Mouse (Mus musculus) forebrain, embryonic 11.5 days (tissue): ENCODE results near the gene Ndufs1. TPM values are rescaled to one million over a fixed set of nuclear protein-coding genes. Genes with fewer than 3 reads are reported as not detected.
A peak's percentile ranks its signal among the peaks of the same experiment; 100 is the strongest.

Experiments
- ATAC-seq: fragments of 200-750 bp; cut with Nextera tagmentation; replicated peaks from 2 replicates; pipeline ENCODE4 v1.8.0; 2017; ENCODE audit warnings: moderate TSS enrichment; ENCODE audit not compliant: low FRiP score
- DNase-seq: peaks from one replicate; pipeline ENCODE4 v3.0.0-alpha.2; 2017; ENCODE audit warnings: low spot score
- H3K27ac ChIP-seq: fragments of 300-500 bp; sonication (generic); 2 replicates; pipeline ENCODE4 v1.5.1; 2014; ENCODE audit warnings: low read depth, low read length
- H3K27me3 ChIP-seq: fragments of 300-500 bp; sonication (generic); 2 replicates; pipeline ENCODE4 v1.6.1; 2014; ENCODE audit warnings: mild to moderate bottlenecking, low read length, mixed read lengths; ENCODE audit not compliant: control insufficient read depth, insufficient read depth
- H3K36me3 ChIP-seq: fragments of 300-500 bp; sonication (generic); 2 replicates; pipeline ENCODE4 v1.6.1; 2014; ENCODE audit warnings: mild to moderate bottlenecking, low read length, moderate library complexity, mixed read lengths; ENCODE audit not compliant: control insufficient read depth, insufficient read depth
- H3K4me1 ChIP-seq: fragments of 300-500 bp; sonication (generic); replicated peaks from 2 replicates; pipeline ENCODE4 v1.6.1; 2014; ENCODE audit warnings: low read length, mixed read lengths; ENCODE audit not compliant: control insufficient read depth, insufficient read depth
- H3K4me2 ChIP-seq: fragments of 300-500 bp; sonication (generic); 2 replicates; pipeline ENCODE4 v1.6.1; 2014; ENCODE audit warnings: low read depth, mild to moderate bottlenecking, low read length, moderate library complexity, mixed read lengths; ENCODE audit not compliant: severe bottlenecking
- H3K4me3 ChIP-seq: fragments of 300-500 bp; sonication (generic); 2 replicates; pipeline ENCODE4 v1.5.1; 2014; ENCODE audit warnings: low read depth, low read length
- H3K9ac ChIP-seq: fragments of 300-500 bp; sonication (generic); 2 replicates; pipeline ENCODE4 v1.6.1; 2014; ENCODE audit warnings: low read length
- H3K9me3 ChIP-seq: fragments of 300-500 bp; sonication (generic); 2 replicates; pipeline ENCODE4 v1.6.1; 2016; ENCODE audit warnings: low read length, mixed read lengths; ENCODE audit not compliant: control insufficient read depth
- WGBS: fragments of 180-500 bp; shearing (Covaris S2); extraction: QIAGEN DNeasy Blood & Tissue Kit; methylation state at CpG from one replicate; pipeline ENCODE4 v1.1.7; 2014; 5-methylcytosine and 5-hydroxymethylcytosine counted together
- polyA plus RNA-seq: library from polyadenylated mRNA; unstranded; fragments of >200 nt; fragmentation: Nextera tagmentation; extraction: Ambion mirVana; gene quantifications from 2 replicates; pipeline ENCODE4 v1.2.1, GENCODE M21; 2014

The Ndufs1 gene
- polyA plus RNA-seq, 1 experiment from 2014 or later = 137 TPM

GRCm38 (mm10) chr1:63207607-63208006 is 31.0 kb upstream of the Ndufs1 start:
- H3K4me2 ChIP-seq = no peak overlapping the region
- H3K27me3 ChIP-seq = no peaks in the 10 kb centered on the region

DNA sequence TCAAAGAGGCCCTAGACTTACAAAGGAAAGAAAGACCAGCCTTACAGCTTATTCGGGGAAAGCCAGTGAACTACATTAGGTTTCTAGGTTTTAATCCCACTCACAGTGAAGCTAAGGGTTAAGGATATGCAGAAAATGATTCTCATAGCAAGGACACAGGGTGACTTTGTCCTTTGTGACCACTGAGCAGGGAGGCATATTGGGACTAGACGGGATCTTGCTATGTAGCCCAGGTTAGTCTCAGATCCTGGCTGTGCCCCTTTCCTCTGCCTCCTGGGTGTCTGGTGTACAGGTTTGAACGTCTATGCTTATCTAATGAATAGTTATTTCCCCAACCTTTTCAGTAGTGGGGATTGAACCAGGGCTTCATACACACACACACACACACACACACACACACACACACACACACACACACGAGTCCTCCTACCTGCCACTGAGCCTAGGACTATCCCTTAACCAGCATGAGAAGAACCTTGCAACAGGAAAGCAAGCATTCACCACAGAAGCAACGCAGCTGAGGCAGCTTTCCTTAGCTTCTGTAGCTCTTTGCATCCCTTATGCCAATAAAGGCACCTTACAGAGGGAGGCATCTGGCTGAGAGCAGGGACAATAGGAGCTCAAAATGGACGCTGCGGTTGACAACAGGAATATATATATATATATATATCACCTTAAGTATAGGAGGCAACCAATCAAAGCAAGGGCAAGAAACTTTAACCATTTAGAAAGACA is 28.2 kb upstream of the Ndufs1 start:
- Histone ChIP-seq H3K27ac (peak overlapping the region; percentile 78), H3K9ac (no peak overlapping the region), H3K27me3 (no peaks in the 10 kb centered on the region), H3K4me2 (0 out of 2 replicates have a peak overlapping the region, but pooled peaks have one; percentile 22), H3K4me1 (peaks cover 15% of the 10 kb centered on the region), H3K4me3 (no peak overlapping the region), H3K9me3 (no peaks in the 10 kb centered on the region), H3K36me3 (no peaks in the 10 kb centered on the region)
- DNase-seq = no peak
- 10% methylated on average over 7 of the region's 7 CpGs for WGBS
- ATAC-seq = peak; percentile 60

More at GRCm38 (mm10) chr1:63207607-63208006, 31.0 kb upstream of the Ndufs1 start:
- ATAC-seq = no peak
- no peak overlapping the region for H3K9ac ChIP-seq
- WGBS = 85% methylated on average over 3 of the region's 3 CpGs
- H3K4me3 ChIP-seq = no peak overlapping the region
- DNase-seq = no peak
- no peaks in the 10 kb centered on the region for H3K36me3 ChIP-seq
- H3K9me3 ChIP-seq = no peaks in the 10 kb centered on the region
- peaks cover 15% of the 10 kb centered on the region for H3K4me1 ChIP-seq
- no peak overlapping the region for H3K27ac ChIP-seq

DNA sequence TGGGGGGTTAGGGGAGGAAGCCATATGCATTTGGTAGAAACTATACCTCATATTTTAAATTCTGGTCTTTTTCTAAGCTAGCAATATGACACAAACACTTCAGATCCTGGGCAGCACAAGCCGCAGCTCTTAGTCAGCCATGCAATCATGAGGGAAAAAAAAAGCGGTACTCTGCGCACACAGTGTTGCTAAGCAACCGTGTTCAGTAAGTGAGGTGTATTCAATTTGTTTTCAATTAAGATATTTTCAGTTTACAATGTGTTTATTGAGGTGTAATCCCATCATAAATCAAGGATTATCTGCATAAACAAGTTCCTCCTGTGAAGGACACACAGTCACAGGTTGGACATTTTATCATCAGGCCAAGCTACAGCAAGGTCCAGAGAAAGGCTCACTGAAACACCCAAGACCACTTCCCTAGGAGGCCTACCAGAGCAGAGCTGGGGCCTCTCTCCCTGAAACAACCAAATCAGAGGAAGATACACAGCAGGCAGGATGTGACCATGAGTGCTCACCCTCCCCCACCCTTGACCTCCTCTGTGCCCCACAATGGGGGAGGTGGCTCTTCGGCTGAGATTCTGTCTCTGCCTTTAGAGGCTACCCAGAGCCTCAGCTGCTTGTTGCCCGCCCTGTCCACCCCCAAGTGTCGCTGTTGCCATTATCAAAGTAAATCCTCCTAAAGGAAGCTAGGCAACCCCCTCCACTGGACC is 27.5 kb upstream of the Ndufs1 start:
- no peak overlapping the region for H3K4me3 ChIP-seq
- 5% methylated on average over 7 of the region's 7 CpGs for WGBS

DNA sequence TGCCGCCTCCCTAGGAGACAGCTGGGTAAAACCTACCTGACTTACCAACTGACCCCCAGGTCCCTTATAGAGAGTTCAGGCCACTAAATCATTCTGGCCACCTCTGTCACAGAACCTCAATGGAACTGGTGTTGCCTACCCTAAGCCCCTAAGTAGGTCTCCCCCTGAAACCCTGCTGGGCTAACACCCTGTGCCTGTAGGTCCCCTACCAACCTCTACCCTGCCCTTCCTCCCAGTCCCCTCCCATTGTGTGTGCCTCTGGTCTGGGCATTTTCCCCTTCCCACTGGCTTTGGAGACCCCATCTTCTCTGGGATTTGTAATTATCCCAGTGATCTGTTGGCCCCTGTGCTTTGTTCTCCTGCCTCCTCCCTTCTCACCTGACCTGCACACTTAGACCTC is 26.8 kb upstream of the Ndufs1 start:
- ATAC-seq = peak; percentile 25; the same call in 1 of the 2 replicates
- peak overlapping the region; percentile 35; the same call in 1 of the 2 replicates for H3K9ac ChIP-seq
- WGBS = 71% methylated on average over 1 of the region's 1 CpGs

More for the DNA sequence above, 27.5 kb upstream of the Ndufs1 start:
- Histone ChIP-seq H3K27ac (peak overlapping the region; percentile 78), H3K4me1 (peaks cover 15% of the 10 kb centered on the region), H3K27me3 (no peaks in the 10 kb centered on the region), H3K9ac (peak overlapping the region; percentile 35; the same call in 1 of the 2 replicates), H3K36me3 (no peaks in the 10 kb centered on the region), H3K9me3 (no peaks in the 10 kb centered on the region), H3K4me2 (peak overlapping the region; percentile 22; the same call in 1 of the 2 replicates)
- DNase-seq (peak; percentile 80), ATAC-seq (peak; percentile 88)

DNA sequence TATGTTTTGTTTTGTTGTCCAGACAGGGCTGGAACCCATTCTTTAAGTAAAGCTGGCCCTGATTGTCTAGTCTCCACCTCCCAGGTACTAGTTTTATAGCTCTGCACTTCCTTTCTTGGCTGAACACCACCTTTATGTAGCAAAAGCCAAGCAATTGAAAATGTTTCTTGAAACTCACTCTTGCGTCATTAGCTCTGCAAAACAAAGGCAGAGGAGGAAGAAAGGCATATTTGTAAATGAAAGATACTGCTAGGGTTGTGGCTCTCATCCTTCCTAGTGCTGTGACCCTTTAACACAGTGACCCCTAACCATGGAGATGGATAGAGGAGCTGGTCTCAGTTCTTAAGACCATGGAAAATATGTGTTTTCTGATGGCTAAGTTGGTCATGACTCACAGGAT is 25.0 kb upstream of the Ndufs1 start:
- no peak for DNase-seq
- 88% methylated on average over 1 of the region's 1 CpGs for WGBS

More for the DNA sequence above, 26.8 kb upstream of the Ndufs1 start:
- DNase-seq = no peak
- peak overlapping the region; percentile 78 for H3K27ac ChIP-seq
- H3K9me3 ChIP-seq = no peaks in the 10 kb centered on the region
- H3K4me1 ChIP-seq = peaks cover 15% of the 10 kb centered on the region
- no peak overlapping the region for H3K4me3 ChIP-seq
- H3K36me3 ChIP-seq = no peaks in the 10 kb centered on the region
- no peak overlapping the region for H3K4me2 ChIP-seq
- no peaks in the 10 kb centered on the region for H3K27me3 ChIP-seq

GRCm38 (mm10) chr1:63200322-63200721 is 23.7 kb upstream of the Ndufs1 start:
- H3K4me2 ChIP-seq = no peak overlapping the region
- H3K36me3 ChIP-seq = no peaks in the 10 kb centered on the region
- 94% methylated on average over 18 of the region's 18 CpGs for WGBS
- H3K4me3 ChIP-seq = no peak overlapping the region
- ATAC-seq (no peak), DNase-seq (no peak)
- no peaks in the 10 kb centered on the region for H3K27me3 ChIP-seq
- no peak overlapping the region for H3K27ac ChIP-seq
- H3K9me3 ChIP-seq = no peaks in the 10 kb centered on the region
- no peak overlapping the region for H3K9ac ChIP-seq
- H3K4me1 ChIP-seq = peaks cover 15% of the 10 kb centered on the region

More for the DNA sequence above, 25.0 kb upstream of the Ndufs1 start:
- no peak overlapping the region for H3K27ac ChIP-seq
- H3K27me3 ChIP-seq = no peaks in the 10 kb centered on the region
- H3K4me1 ChIP-seq = peaks cover 15% of the 10 kb centered on the region
- H3K9me3 ChIP-seq = no peaks in the 10 kb centered on the region
- no peak for ATAC-seq
- no peak overlapping the region for H3K4me2 ChIP-seq
- H3K9ac ChIP-seq = no peak overlapping the region
- H3K4me3 ChIP-seq = no peak overlapping the region
- no peaks in the 10 kb centered on the region for H3K36me3 ChIP-seq

DNA sequence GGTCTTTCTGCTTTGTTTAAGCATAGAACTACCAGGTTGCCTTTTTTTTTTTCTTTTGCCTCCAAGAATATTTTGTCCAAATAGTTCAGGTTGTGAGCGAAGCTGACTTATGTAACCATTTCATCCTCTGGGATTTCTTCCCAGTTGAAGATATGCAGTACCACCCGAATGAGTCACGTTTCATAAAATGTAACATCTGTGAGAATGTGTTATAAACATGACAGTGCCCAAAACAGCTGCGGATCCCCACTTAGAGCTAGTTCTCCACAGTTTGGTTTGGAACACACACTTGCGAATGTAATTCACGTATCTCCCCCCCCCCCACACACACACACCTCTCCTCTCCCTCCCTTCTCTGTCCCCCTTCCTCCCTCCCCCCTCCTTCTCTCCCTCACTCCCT is 22.8 kb upstream of the Ndufs1 start:
- no peaks in the 10 kb centered on the region for H3K36me3 ChIP-seq
- WGBS = 99% methylated on average over 6 of the region's 6 CpGs

GRCm38 (mm10) chr1:63195848-63196512 is 19.3 kb upstream of the Ndufs1 start:
- DNase-seq = no peak
- H3K4me2 ChIP-seq = no peak overlapping the region
- no peaks in the 10 kb centered on the region for H3K36me3 ChIP-seq
- H3K9ac ChIP-seq = no peak overlapping the region
- H3K9me3 ChIP-seq = no peaks in the 10 kb centered on the region
- no peaks in the 10 kb centered on the region for H3K27me3 ChIP-seq
- no peak overlapping the region for H3K4me3 ChIP-seq
- no peak overlapping the region for H3K27ac ChIP-seq
- no peak for ATAC-seq
- WGBS = 67% methylated on average over 5 of the region's 5 CpGs
- H3K4me1 ChIP-seq = no peaks in the 10 kb centered on the region

More for the DNA sequence above, 22.8 kb upstream of the Ndufs1 start:
- no peaks in the 10 kb centered on the region for H3K9me3 ChIP-seq
- no peaks in the 10 kb centered on the region for H3K27me3 ChIP-seq
- no peak overlapping the region for H3K4me2 ChIP-seq
- ATAC-seq (no peak), DNase-seq (no peak)
- no peak overlapping the region for H3K9ac ChIP-seq
- no peak overlapping the region for H3K27ac ChIP-seq
- H3K4me3 ChIP-seq = no peak overlapping the region
- H3K4me1 ChIP-seq = peaks cover 11% of the 10 kb centered on the region
